Mouse (Mus musculus) B cell, adult (primary cell): ENCODE data around the gene Nrn1. TPM values are rescaled to one million over a fixed set of nuclear protein-coding genes. Genes with fewer than 3 reads are reported as not detected.

Experiments
- total RNA-seq: library from RNA; stranded (reverse); gene quantifications from 4 replicates; pipeline ENCODE4 v1.2.4, GENCODE M21; 2023; ENCODE audit not compliant: inconsistent age

The Nrn1 gene
- total RNA-seq = not detected in 4 replicates

DNA sequence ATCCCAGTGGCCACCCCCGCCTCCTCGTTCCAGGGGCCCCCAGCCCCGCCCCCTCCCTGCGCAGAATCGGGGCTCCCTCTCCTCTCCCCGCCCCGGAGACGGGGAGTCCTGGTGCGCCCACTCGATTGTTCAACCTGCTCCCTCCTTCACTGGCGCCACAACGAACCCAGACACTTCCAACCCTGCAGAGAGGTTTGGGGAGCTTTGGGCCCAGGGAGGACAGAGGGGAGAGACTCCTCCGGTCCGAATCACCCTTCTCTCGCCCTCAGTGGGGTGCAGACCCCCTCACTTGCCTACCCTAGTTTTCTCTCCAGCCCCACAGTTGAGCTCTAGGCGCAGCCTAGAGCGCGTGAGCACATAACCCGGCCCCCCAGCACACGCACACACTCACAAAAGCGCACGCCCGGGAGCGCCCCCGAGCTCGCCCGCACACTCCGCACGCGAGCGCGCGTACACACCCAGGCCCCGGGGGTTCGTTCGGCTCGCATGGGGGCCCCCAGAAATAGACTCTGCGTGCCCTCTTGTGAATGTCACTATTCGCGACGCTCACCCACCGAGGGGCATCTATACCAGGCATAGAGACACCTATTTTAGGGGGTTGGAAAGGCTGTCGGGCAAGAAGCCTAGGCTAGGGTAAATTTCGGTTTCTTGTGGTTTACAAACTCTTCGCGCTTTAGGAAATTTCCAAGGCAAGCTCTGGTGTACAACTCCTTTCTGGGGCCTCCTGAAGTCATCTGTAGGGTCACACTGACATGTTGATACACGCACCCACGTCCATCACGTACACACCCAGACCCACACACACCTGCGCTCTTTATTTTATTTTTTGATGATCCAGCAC is at the start of gene Nrn1:
Gene Nrn1, minus strand, starts transcription at position 401 of the 841 bp plus-strand sequence.

